Mouse (Mus musculus) stomach, postnatal 0 days (tissue): ENCODE measurements around the gene 1700001K19Rik. TPM values are rescaled to one million over a fixed set of nuclear protein-coding genes. Genes with fewer than 3 reads are reported as not detected.

Source experiments
- ATAC-seq: fragments of 200-750 bp; cut with Nextera tagmentation; 2 replicates; pipeline ENCODE4 v1.8.0; 2017; ENCODE audit not compliant: low FRiP score, low TSS enrichment
- DNase-seq: peaks from one replicate; pipeline ENCODE4 v3.0.0-alpha.2; 2016; ENCODE audit warnings: low spot score
- H3K27ac ChIP-seq: fragments of 300-500 bp; sonication (generic); replicated peaks from 2 replicates; pipeline ENCODE4 v1.5.1; 2014; ENCODE audit warnings: mild to moderate bottlenecking, control low read depth
- H3K27me3 ChIP-seq: fragments of 300-500 bp; sonication (generic); 2 replicates; pipeline ENCODE4 v1.6.1; 2014; ENCODE audit warnings: low read length; ENCODE audit not compliant: control insufficient read depth, insufficient read depth
- H3K36me3 ChIP-seq: fragments of 300-500 bp; sonication (generic); 2 replicates; pipeline ENCODE4 v1.6.1; 2014; ENCODE audit warnings: low read length, mixed read lengths; ENCODE audit not compliant: control insufficient read depth, insufficient read depth
- H3K4me1 ChIP-seq: fragments of 300-500 bp; sonication (generic); replicated peaks from 2 replicates; pipeline ENCODE4 v1.6.1; 2014; ENCODE audit warnings: antibody characterized with exemption; ENCODE audit not compliant: control insufficient read depth, insufficient read depth
- H3K4me2 ChIP-seq: fragments of 300-500 bp; sonication (generic); replicated peaks from 2 replicates; pipeline ENCODE4 v1.6.1; 2014; ENCODE audit warnings: low read depth, mild to moderate bottlenecking, control low read depth, moderate library complexity
- H3K4me3 ChIP-seq: fragments of 300-500 bp; sonication (generic); 2 replicates; pipeline ENCODE4 v1.5.1; 2014; ENCODE audit warnings: low read depth, low read length, control low read depth
- H3K9ac ChIP-seq: fragments of 300-500 bp; sonication (generic); 2 replicates; pipeline ENCODE4 v1.6.1; 2014; ENCODE audit warnings: mild to moderate bottlenecking, low read length, control low read depth, mixed read lengths
- H3K9me3 ChIP-seq: fragments of 300-500 bp; sonication (generic); 2 replicates; pipeline ENCODE4 v1.6.1; 2016; ENCODE audit warnings: low read length; ENCODE audit not compliant: control insufficient read depth
- CTCF ChIP-seq: IDR thresholded peaks from 2 replicates; pipeline ENCODE4 v1.5.1; 2016; ENCODE audit warnings: antibody characterized with exemption, low read depth, mild to moderate bottlenecking, moderate library complexity
- EP300 ChIP-seq: optimal IDR thresholded peaks from 2 replicates; pipeline ENCODE3; 2016; ENCODE audit warnings: antibody characterized with exemption
- WGBS: fragments of 180-500 bp; shearing (Covaris S2); extraction: QIAGEN DNeasy Blood & Tissue Kit; methylation state at CpG from one replicate; pipeline ENCODE4 v1.1.7; 2014; 5-methylcytosine and 5-hydroxymethylcytosine counted together
- polyA plus RNA-seq: library from polyadenylated mRNA; unstranded; fragments of >200 nt; fragmentation: Nextera tagmentation; extraction: Ambion mirVana; gene quantifications from 2 replicates; pipeline ENCODE4 v1.2.1, GENCODE M21; 2015

The 1700001K19Rik gene
- not detected in 2 replicates for polyA plus RNA-seq

GRCm38 (mm10) chr12:110682561-110683299 lies at the start of gene 1700001K19Rik:
TSS of gene 1700001K19Rik (minus strand) at chr12:110682619.
- no peak within 1 kb of the TSS for H3K4me3 ChIP-seq
- 73% methylated on average over 9 of the region's 9 CpGs for WGBS
- TF ChIP-seq EP300: no peak
- TF ChIP-seq CTCF: no peak
- no peaks in the 10 kb centered on the region for H3K9me3 ChIP-seq
- no peak within 1 kb of the TSS for H3K27ac ChIP-seq
- no peaks in the 10 kb centered on the region for H3K36me3 ChIP-seq
- no peak within 1 kb of the TSS for H3K4me2 ChIP-seq
- H3K4me1 ChIP-seq: no peaks in the 10 kb centered on the region
- DNase-seq: no peak
- ATAC-seq: no peak
- H3K27me3 ChIP-seq: no peaks in the 10 kb centered on the region
- no peak within 1 kb of the TSS for H3K9ac ChIP-seq

- Histone ChIP-seq H3K9ac (no peak overlapping the region), H3K4me3 (no peak overlapping the region), H3K27ac (no peak overlapping the region), H3K36me3 (no peaks in the 10 kb centered on the region), H3K4me2 (no peak overlapping the region), H3K27me3 (no peaks in the 10 kb centered on the region), H3K9me3 (no peaks in the 10 kb centered on the region), H3K4me1 (no peaks in the 10 kb centered on the region)
- ATAC-seq (no peak), DNase-seq (no peak)
- no peak for TF ChIP-seq EP300
- no peak for TF ChIP-seq CTCF
- 48% methylated on average over 1 of the region's 1 CpGs for WGBS
These were observed 44.0 kb upstream of the 1700001K19Rik start for GRCm38 (mm10) chr12:110726428-110726827.

GRCm38 (mm10) chr12:110725489-110725888 lies 43.1 kb upstream of the 1700001K19Rik start:
- H3K9ac ChIP-seq: no peak overlapping the region
- WGBS: 61% methylated on average over 5 of the region's 5 CpGs
- TF ChIP-seq CTCF (no peak), EP300 (no peak)
- no peaks in the 10 kb centered on the region for H3K9me3 ChIP-seq
- ATAC-seq (peak; percentile 77), DNase-seq (peak; percentile 33)
- H3K27ac ChIP-seq: no peak overlapping the region
- no peaks in the 10 kb centered on the region for H3K4me1 ChIP-seq
- no peak overlapping the region for H3K4me2 ChIP-seq
- H3K36me3 ChIP-seq: no peaks in the 10 kb centered on the region
- H3K4me3 ChIP-seq: no peak overlapping the region
- H3K27me3 ChIP-seq: no peaks in the 10 kb centered on the region

- TF ChIP-seq CTCF: no peak
- no peak for TF ChIP-seq EP300
- Histone ChIP-seq H3K4me2 (no peak overlapping the region), H3K9me3 (no peaks in the 10 kb centered on the region), H3K9ac (no peak overlapping the region), H3K4me1 (no peaks in the 10 kb centered on the region), H3K27me3 (no peaks in the 10 kb centered on the region), H3K36me3 (no peaks in the 10 kb centered on the region), H3K4me3 (no peak overlapping the region), H3K27ac (no peak overlapping the region)
- 88% methylated on average over 5 of the region's 5 CpGs for WGBS
- ATAC-seq (no peak), DNase-seq (no peak)
These were observed 42.6 kb upstream of the 1700001K19Rik start for GRCm38 (mm10) chr12:110725051-110725450.

GRCm38 (mm10) chr12:110716004-110716403 lies 33.6 kb upstream of the 1700001K19Rik start:
- Histone ChIP-seq H3K36me3 (no peaks in the 10 kb centered on the region), H3K4me1 (no peaks in the 10 kb centered on the region), H3K9me3 (no peaks in the 10 kb centered on the region), H3K4me3 (no peak overlapping the region), H3K27me3 (no peaks in the 10 kb centered on the region), H3K27ac (no peak overlapping the region), H3K9ac (no peak overlapping the region), H3K4me2 (no peak overlapping the region)
- ATAC-seq (no peak), DNase-seq (no peak)
- 13% methylated on average over 5 of the region's 5 CpGs for WGBS
- no peak for TF ChIP-seq CTCF
- TF ChIP-seq EP300: no peak

GRCm38 (mm10) chr12:110714215-110714614 lies 31.8 kb upstream of the 1700001K19Rik start:
- no peaks in the 10 kb centered on the region for H3K36me3 ChIP-seq
- ATAC-seq (no peak), DNase-seq (no peak)
- H3K9ac ChIP-seq: no peak overlapping the region
- H3K9me3 ChIP-seq: no peaks in the 10 kb centered on the region
- H3K4me1 ChIP-seq: no peaks in the 10 kb centered on the region
- no peak for TF ChIP-seq EP300
- TF ChIP-seq CTCF: no peak
- H3K27ac ChIP-seq: no peak overlapping the region
- H3K27me3 ChIP-seq: no peaks in the 10 kb centered on the region
- H3K4me3 ChIP-seq: no peak overlapping the region
- H3K4me2 ChIP-seq: no peak overlapping the region
- 92% methylated on average over 6 of the region's 6 CpGs for WGBS
